Mouse (Mus musculus): ENCODE measurements around the gene Nhlh2.

GRCm38 (mm10) chr3:101985634-101986033, 24.2 kb upstream of the Nhlh2 start:
- no peak for TF ChIP-seq CTCF (IDR thresholded peaks at IDR 0.05; ENCODE audit: low read depth)
- no peak for TF ChIP-seq EP300 (optimal IDR thresholded peaks at IDR 0.05)

All from stomach, postnatal 0 days (tissue).